Mouse (Mus musculus) liver, embryonic 11.5 days (tissue): ENCODE measurements around the gene Hal. TPM values are rescaled to one million over a fixed set of nuclear protein-coding genes. Genes with fewer than 3 reads are reported as not detected.

Experiments used
- ATAC-seq: fragments of 200-750 bp; cut with Nextera tagmentation; replicated peaks from 2 replicates; pipeline ENCODE4 v1.8.0; 2017; ENCODE audit warnings: moderate number of reproducible peaks, mild to moderate bottlenecking, moderate TSS enrichment, moderate library complexity; ENCODE audit not compliant: low FRiP score
- DNase-seq: peaks from one replicate; pipeline ENCODE4 v3.0.0-alpha.2; 2017; ENCODE audit warnings: low spot score
- H3K27ac ChIP-seq: fragments of 300-500 bp; sonication (generic); 2 replicates; pipeline ENCODE4 v1.5.1; 2014; ENCODE audit warnings: mild to moderate bottlenecking, low read depth, low read length, control low read depth
- H3K27me3 ChIP-seq: fragments of 300-500 bp; sonication (generic); replicated peaks from 2 replicates; pipeline ENCODE4 v1.6.1; 2014; ENCODE audit warnings: low read length, mixed read lengths; ENCODE audit not compliant: control insufficient read depth, insufficient read depth
- H3K36me3 ChIP-seq: fragments of 300-500 bp; sonication (generic); 2 replicates; pipeline ENCODE4 v1.6.1; 2014; ENCODE audit warnings: mild to moderate bottlenecking, low read length, moderate library complexity, mixed read lengths; ENCODE audit not compliant: control insufficient read depth, insufficient read depth
- H3K4me1 ChIP-seq: fragments of 300-500 bp; sonication (generic); replicated peaks from 2 replicates; pipeline ENCODE4 v1.6.1; 2014; ENCODE audit warnings: low read length, mixed read lengths; ENCODE audit not compliant: control insufficient read depth, insufficient read depth
- H3K4me2 ChIP-seq: fragments of 300-500 bp; sonication (generic); 2 replicates; pipeline ENCODE4 v1.6.1; 2014; ENCODE audit warnings: mild to moderate bottlenecking, control low read depth, moderate library complexity
- H3K4me3 ChIP-seq: fragments of 300-500 bp; sonication (generic); 2 replicates; pipeline ENCODE4 v1.5.1; 2014; ENCODE audit warnings: low read depth, low read length, control low read depth
- H3K9ac ChIP-seq: fragments of 300-500 bp; sonication (generic); 2 replicates; pipeline ENCODE4 v1.6.1; 2014; ENCODE audit warnings: low read depth, low read length, control low read depth
- H3K9me3 ChIP-seq: fragments of 300-500 bp; sonication (generic); 2 replicates; pipeline ENCODE4 v1.6.1; 2016; ENCODE audit warnings: low read length, inconsistent platforms, mixed read lengths; ENCODE audit not compliant: control insufficient read depth
- whole genome bisulfite sequencing: fragments of 180-500 bp; shearing (Covaris S2); extraction: QIAGEN DNeasy Blood & Tissue Kit; methylation state at CpG from one replicate; pipeline ENCODE4 v1.1.7; 2014; 5-methylcytosine and 5-hydroxymethylcytosine counted together
- polyA plus RNA-seq: library from polyadenylated mRNA; unstranded; fragments of >200 nt; fragmentation: Nextera tagmentation; extraction: Ambion mirVana; gene quantifications from 2 replicates; pipeline ENCODE4 v1.2.1, GENCODE M21; 2014

Gene Hal
- polyA plus RNA-seq, 1 experiment from 2014 or later, result 1.3 TPM

DNA sequence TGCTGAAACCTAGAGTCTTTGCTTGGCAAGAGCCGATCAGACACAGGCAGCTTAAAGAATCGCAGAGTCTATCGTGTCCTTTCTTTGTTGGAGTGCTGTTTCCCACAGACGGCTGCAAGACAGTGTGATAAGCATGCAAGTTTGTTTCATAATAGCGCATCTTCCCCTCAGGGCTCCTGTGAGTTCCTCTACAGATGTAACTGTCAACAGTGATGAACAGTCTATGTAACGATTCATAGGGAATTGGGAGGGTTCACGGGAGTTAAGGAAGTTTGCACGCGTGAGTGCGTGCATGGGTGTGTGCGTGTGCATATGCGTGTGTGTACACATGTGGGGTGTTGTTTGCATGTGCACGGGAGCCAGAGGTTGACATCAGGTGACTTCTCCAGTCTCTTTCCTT is 25.0 kb upstream of the Hal start:
- WGBS, result 89% methylated on average over 13 of the region's 13 CpGs
- H3K36me3 ChIP-seq, result peaks cover 28% of the 10 kb centered on the region
- no peak for DNase-seq
- H3K27me3 ChIP-seq, result no peaks in the 10 kb centered on the region
- ATAC-seq, result no peak
- H3K4me2 ChIP-seq, result no peak overlapping the region
- H3K4me1 ChIP-seq, result peaks cover 7% of the 10 kb centered on the region; the same call in 1 of the 2 replicates
- no peak overlapping the region for H3K9ac ChIP-seq
- no peaks in the 10 kb centered on the region for H3K9me3 ChIP-seq
- H3K27ac ChIP-seq, result no peak overlapping the region
- no peak overlapping the region for H3K4me3 ChIP-seq

DNA sequence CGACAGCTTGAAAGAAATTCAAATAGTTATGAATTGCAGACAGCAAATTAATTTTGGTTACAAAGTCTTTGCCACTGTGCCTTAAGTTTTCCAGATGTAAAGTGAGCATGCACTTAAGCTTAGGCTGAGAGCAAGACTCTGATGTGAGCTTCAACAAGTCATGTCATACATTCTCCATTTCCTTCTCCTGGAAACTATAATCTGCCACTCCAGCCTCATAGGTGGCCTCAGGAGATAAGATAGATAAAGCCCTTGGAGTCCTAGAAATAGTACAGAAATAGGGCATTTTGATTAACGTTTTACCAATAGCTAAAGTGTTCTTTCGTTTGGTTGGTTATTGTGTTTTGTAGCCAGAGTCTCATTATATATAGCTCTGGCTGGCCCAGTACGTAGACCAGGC is 21.3 kb upstream of the Hal start:
- Histone ChIP-seq H3K4me1 (peaks cover 7% of the 10 kb centered on the region; the same call in 1 of the 2 replicates), H3K27ac (no peak overlapping the region), H3K4me3 (no peak overlapping the region), H3K9ac (no peak overlapping the region), H3K9me3 (no peaks in the 10 kb centered on the region), H3K4me2 (no peak overlapping the region), H3K27me3 (no peaks in the 10 kb centered on the region), H3K36me3 (peaks cover 25% of the 10 kb centered on the region)
- 71% methylated on average over 4 of the region's 4 CpGs for WGBS
- DNase-seq (no peak), ATAC-seq (peak; percentile 60; the same call in 1 of the 2 replicates)

- ATAC-seq (0 out of 2 replicates have a peak, but pooled peaks have one; percentile 29), DNase-seq (no peak)
- no peaks in the 10 kb centered on the region for H3K9me3 ChIP-seq
- 90% methylated on average over 3 of the region's 3 CpGs for WGBS
- H3K4me1 ChIP-seq, result peaks cover 7% of the 10 kb centered on the region; the same call in 1 of the 2 replicates
- no peaks in the 10 kb centered on the region for H3K27me3 ChIP-seq
- H3K27ac ChIP-seq, result no peak overlapping the region
- H3K4me2 ChIP-seq, result no peak overlapping the region
- no peak overlapping the region for H3K4me3 ChIP-seq
- H3K9ac ChIP-seq, result no peak overlapping the region
- H3K36me3 ChIP-seq, result peaks cover 26% of the 10 kb centered on the region
Observed at GRCm38 (mm10) chr10:93467791-93468190, 20.8 kb upstream of the Hal start.

DNA sequence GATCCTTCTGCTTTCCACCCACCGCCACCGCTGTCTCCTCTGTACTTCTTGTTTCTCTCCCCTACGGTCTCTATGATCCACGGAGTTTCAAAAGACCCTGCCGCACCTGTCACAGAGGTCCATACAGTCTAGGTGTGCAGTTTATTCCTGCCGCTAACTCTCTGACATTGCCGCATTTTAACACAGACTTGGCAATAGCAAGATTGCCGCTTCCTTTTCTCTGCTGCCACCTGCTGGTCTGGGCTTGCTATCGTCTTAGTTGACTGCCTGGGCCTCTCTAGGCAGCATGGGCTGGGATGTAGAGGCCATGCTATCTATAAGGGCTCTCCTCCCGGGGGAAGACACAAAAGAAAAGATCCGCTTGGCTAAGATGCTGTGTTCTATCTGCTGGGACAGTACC is 17.2 kb upstream of the Hal start:
- ATAC-seq (peak; percentile 49; the same call in 1 of the 2 replicates), DNase-seq (peak; percentile 74)
- no peak overlapping the region for H3K4me3 ChIP-seq
- no peaks in the 10 kb centered on the region for H3K9me3 ChIP-seq
- H3K27ac ChIP-seq, result no peak overlapping the region
- no peak overlapping the region for H3K9ac ChIP-seq
- no peaks in the 10 kb centered on the region for H3K27me3 ChIP-seq
- H3K36me3 ChIP-seq, result peaks cover 36% of the 10 kb centered on the region
- 61% methylated on average over 11 of the region's 11 CpGs for WGBS
- H3K4me1 ChIP-seq, result peaks cover 7% of the 10 kb centered on the region; the same call in 1 of the 2 replicates
- H3K4me2 ChIP-seq, result no peak overlapping the region

- H3K36me3 ChIP-seq, result peaks cover 3% of the 10 kb centered on the region; the same call in 1 of the 2 replicates
- no peak overlapping the region for H3K9ac ChIP-seq
- H3K4me1 ChIP-seq, result no peaks in the 10 kb centered on the region
- 89% methylated on average over 8 of the region's 8 CpGs for WGBS
- no peak overlapping the region for H3K27ac ChIP-seq
- H3K4me2 ChIP-seq, result no peak overlapping the region
- DNase-seq, result no peak
- H3K27me3 ChIP-seq, result no peaks in the 10 kb centered on the region
- no peaks in the 10 kb centered on the region for H3K9me3 ChIP-seq
- ATAC-seq, result no peak
- no peak overlapping the region for H3K4me3 ChIP-seq
Observed at GRCm38 (mm10) chr10:93484511-93484910, 4.1 kb upstream of the Hal start.

DNA sequence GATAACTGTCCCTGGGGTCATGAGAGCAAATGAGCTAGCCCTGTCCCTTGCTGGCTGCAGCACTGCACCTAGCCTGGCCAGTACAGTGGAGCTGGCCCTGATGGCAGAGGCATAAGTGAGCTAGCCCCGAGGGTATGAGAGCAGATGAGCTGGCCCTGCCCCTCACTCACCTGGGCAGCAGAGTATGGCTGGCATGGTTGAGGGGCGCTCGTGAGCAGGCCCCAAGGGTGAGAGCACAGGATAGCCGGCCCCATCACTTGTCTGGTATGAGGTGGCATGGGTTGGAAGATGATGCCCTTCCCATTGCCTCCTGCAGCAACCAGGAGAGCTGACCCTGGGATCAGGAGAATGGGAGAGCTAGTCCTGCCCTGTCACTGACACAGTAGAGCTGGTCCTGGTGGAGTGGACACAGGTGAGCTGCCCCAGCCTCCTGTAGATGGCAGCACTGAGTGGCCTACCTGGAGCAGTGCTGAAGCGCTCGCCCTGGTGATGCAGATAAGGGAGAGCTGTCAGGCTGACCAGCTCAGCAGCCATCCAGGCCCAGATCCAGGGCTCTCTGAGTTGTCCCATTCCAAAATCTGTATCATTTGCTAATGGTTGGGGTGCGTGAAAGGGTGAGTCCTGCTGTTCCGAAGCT is 3.4 kb upstream of the Hal start:
- no peaks in the 10 kb centered on the region for H3K4me1 ChIP-seq
- 76% methylated on average over 8 of the region's 8 CpGs for WGBS
- H3K36me3 ChIP-seq, result 0 out of 2 replicates have a peak, but pooled peaks cover 2% of the 10 kb centered on the region
- H3K27ac ChIP-seq, result no peak overlapping the region
- no peaks in the 10 kb centered on the region for H3K27me3 ChIP-seq
- DNase-seq, result no peak
- H3K9me3 ChIP-seq, result no peaks in the 10 kb centered on the region
- no peak overlapping the region for H3K9ac ChIP-seq
- no peak overlapping the region for H3K4me3 ChIP-seq
- no peak overlapping the region for H3K4me2 ChIP-seq
- peak; percentile 67 for ATAC-seq

DNA sequence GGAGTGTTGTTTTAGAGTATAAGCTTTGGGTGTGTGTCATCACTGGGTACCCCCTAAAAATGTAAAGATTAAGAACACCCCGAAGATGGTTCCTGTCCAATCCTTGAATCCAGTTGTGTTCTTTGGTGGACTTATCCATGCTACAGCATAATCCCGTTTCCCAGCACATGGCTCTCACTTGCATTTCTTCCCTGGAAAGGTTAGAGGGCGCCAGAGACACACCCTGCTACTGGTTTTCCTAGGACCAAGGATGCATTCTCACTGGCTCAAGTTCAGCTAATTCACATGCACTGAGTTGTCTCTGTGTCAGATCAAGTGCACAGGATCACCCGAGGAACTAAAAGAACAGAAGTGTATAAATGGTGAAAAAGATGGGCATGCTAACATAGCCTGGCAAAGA is 1.9 kb upstream of the Hal start:
- no peak overlapping the region for H3K4me2 ChIP-seq
- H3K36me3 ChIP-seq, result 0 out of 2 replicates have a peak, but pooled peaks cover 2% of the 10 kb centered on the region
- H3K27ac ChIP-seq, result no peak overlapping the region
- no peaks in the 10 kb centered on the region for H3K27me3 ChIP-seq
- no peak for DNase-seq
- WGBS, result 25% methylated on average over 4 of the region's 4 CpGs
- no peak for ATAC-seq
- H3K4me3 ChIP-seq, result no peak overlapping the region
- H3K4me1 ChIP-seq, result no peaks in the 10 kb centered on the region
- H3K9me3 ChIP-seq, result no peaks in the 10 kb centered on the region
- H3K9ac ChIP-seq, result no peak overlapping the region

GRCm38 (mm10) chr10:93488828-93489226 is 259 bp downstream of the Hal start:
- Histone ChIP-seq H3K4me2 (no peak overlapping the region), H3K9me3 (no peaks in the 10 kb centered on the region), H3K4me1 (no peaks in the 10 kb centered on the region), H3K27me3 (no peaks in the 10 kb centered on the region), H3K9ac (no peak overlapping the region), H3K36me3 (no peaks in the 10 kb centered on the region), H3K4me3 (no peak overlapping the region), H3K27ac (no peak overlapping the region)
- no peak for ATAC-seq
- DNase-seq, result no peak
- WGBS, result 74% methylated on average over 6 of the region's 6 CpGs

DNA sequence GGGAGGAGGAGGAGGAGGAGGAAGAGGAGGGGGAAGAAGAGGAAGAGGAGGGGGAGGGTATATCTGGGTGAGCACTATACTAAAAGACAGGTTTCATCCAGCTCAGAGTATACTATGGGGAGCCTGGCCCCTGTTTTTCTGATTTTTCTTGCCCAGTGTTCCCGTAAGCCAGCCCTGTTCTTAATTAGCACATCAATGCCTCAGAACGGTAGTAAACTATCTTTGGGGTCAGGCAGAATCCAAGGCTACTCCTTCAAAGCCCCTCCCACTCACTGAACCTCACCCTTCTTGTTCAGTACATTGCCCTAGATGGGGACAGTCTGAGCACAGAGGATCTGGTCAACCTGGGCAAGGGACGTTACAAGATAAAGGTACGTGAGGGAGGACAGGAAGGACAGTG is 1.9 kb downstream of the Hal start:
- Histone ChIP-seq H3K9me3 (no peaks in the 10 kb centered on the region), H3K9ac (no peak overlapping the region), H3K27ac (no peak overlapping the region), H3K36me3 (no peaks in the 10 kb centered on the region), H3K4me2 (no peak overlapping the region), H3K27me3 (no peaks in the 10 kb centered on the region), H3K4me1 (no peaks in the 10 kb centered on the region), H3K4me3 (no peak overlapping the region)
- ATAC-seq, result no peak
- DNase-seq, result no peak
- 61% methylated on average over 4 of the region's 4 CpGs for WGBS
